8 mouse cellular contexts compared by ENCODE assay signal in genomic region chr19:56776719-56777382, GRCm38 (mm10). TPM values are rescaled to one million over a fixed set of nuclear protein-coding genes. Genes with fewer than 3 reads are reported as not detected.
DNase-seq lines count a peak whose midpoint lies in the region; ATAC-seq lines count a peak whose summit lies in the region.

No protein-coding gene starts in this region.

- no peak overlapping the region for H3K4me3 ChIP-seq in hindbrain, embryonic 10.5 days
- H3K4me3 ChIP-seq in hindbrain, embryonic 12.5 days, result no peak overlapping the region
- H3K4me3 ChIP-seq in embryonic facial prominence, embryonic 15.5 days (replicated peaks), result 0 out of 2 replicates have a peak overlapping the region, but pooled peaks have one; percentile 12
- H3K4me3 ChIP-seq in stomach, embryonic 16.5 days (replicated peaks; ENCODE audit: low read length), result no peak overlapping the region

- peaks cover 30% of the 10 kb centered on the region for H3K4me1 ChIP-seq in hindbrain, embryonic 10.5 days (replicated peaks)
- H3K4me1 ChIP-seq in hindbrain, embryonic 12.5 days, result peaks cover 19% of the 10 kb centered on the region
- H3K4me1 ChIP-seq in embryonic facial prominence, embryonic 15.5 days, result peaks cover 28% of the 10 kb centered on the region
- H3K4me1 ChIP-seq in stomach, embryonic 16.5 days (ENCODE audit: control insufficient read depth, insufficient read depth, low read length), result no peaks in the 10 kb centered on the region; the same call in 1 of the 2 replicates

- H3K9me3 ChIP-seq in hindbrain, embryonic 10.5 days, result no peaks in the 10 kb centered on the region
- H3K9me3 ChIP-seq in hindbrain, embryonic 12.5 days (replicated peaks), result no peaks in the 10 kb centered on the region
- H3K9me3 ChIP-seq in embryonic facial prominence, embryonic 15.5 days (replicated peaks), result no peaks in the 10 kb centered on the region
- H3K9me3 ChIP-seq in stomach, embryonic 16.5 days (replicated peaks; ENCODE audit: control insufficient read depth, low read length), result no peaks in the 10 kb centered on the region

- no peak overlapping the region for H3K9ac ChIP-seq in hindbrain, embryonic 12.5 days
- H3K9ac ChIP-seq in embryonic facial prominence, embryonic 15.5 days, result no peak overlapping the region
- H3K9ac ChIP-seq in stomach, embryonic 16.5 days (ENCODE audit: low read length), result no peak overlapping the region; the same call in 1 of the 2 replicates

- peak; percentile 41 for DNase-seq in hindbrain, embryonic 10.5 days (ENCODE audit: low spot score)
- peak; percentile 69 to 71 for DNase-seq in heart, postnatal 10 days
- peak; percentile 55 for DNase-seq in layer of hippocampus, adult 9-11 months
- DNase-seq in mesoderm, embryonic 11.5 days (ENCODE audit: low read depth, low spot score), result peak; percentile 50

- peaks cover 44% of the 10 kb centered on the region for H3K27me3 ChIP-seq in hindbrain, embryonic 10.5 days (ENCODE audit: insufficient read depth, poor library complexity, severe bottlenecking)
- peaks cover 28% of the 10 kb centered on the region for H3K27me3 ChIP-seq in hindbrain, embryonic 12.5 days
- H3K27me3 ChIP-seq in embryonic facial prominence, embryonic 15.5 days, result peaks cover 11% of the 10 kb centered on the region; the same call in 1 of the 2 replicates
- H3K27me3 ChIP-seq in stomach, embryonic 16.5 days (ENCODE audit: control insufficient read depth, insufficient read depth, low read length), result peaks cover 5% of the 10 kb centered on the region; the same call in 1 of the 2 replicates

- no peak; the same call in 1 of the 2 replicates for ATAC-seq in hindbrain, embryonic 12.5 days (ENCODE audit: low FRiP score)
- peak; percentile 39 for ATAC-seq in activated CD4-positive, CD25-positive, alpha-beta regulatory T cell, adult 4 months
- no peak for ATAC-seq in embryonic facial prominence, embryonic 15.5 days (ENCODE audit: insufficient number of reproducible peaks, low FRiP score, low TSS enrichment, low read depth)
- peak; percentile 52; the same call in 1 of the 2 replicates for ATAC-seq in stomach, embryonic 16.5 days (ENCODE audit: insufficient read depth, low FRiP score)

- H3K36me3 ChIP-seq in hindbrain, embryonic 10.5 days, result no peaks in the 10 kb centered on the region
- no peaks in the 10 kb centered on the region for H3K36me3 ChIP-seq in hindbrain, embryonic 12.5 days
- H3K36me3 ChIP-seq in embryonic facial prominence, embryonic 15.5 days, result no peaks in the 10 kb centered on the region
- H3K36me3 ChIP-seq in stomach, embryonic 16.5 days (ENCODE audit: control insufficient read depth, insufficient read depth, low read length), result no peaks in the 10 kb centered on the region

- no peak overlapping the region for H3K4me2 ChIP-seq in hindbrain, embryonic 12.5 days (replicated peaks)
- peak overlapping the region; percentile 24 for H3K4me2 ChIP-seq in embryonic facial prominence, embryonic 15.5 days (replicated peaks)
- peak overlapping the region; percentile 50 for H3K4me2 ChIP-seq in stomach, embryonic 16.5 days (ENCODE audit: low read depth, low read length)

- intact Hi-C loops in heart, postnatal 10 days (cut with DNase I), result loop anchor here (1.0 to 5.0 kb wide), 4 partner anchors 50 to 355 kb away; no protein-coding TSS in a partner anchor

- H3K27ac ChIP-seq in hindbrain, embryonic 10.5 days, result no peak overlapping the region
- H3K27ac ChIP-seq in hindbrain, embryonic 12.5 days, result no peak overlapping the region
- no peak overlapping the region for H3K27ac ChIP-seq in embryonic facial prominence, embryonic 15.5 days (replicated peaks)
- no peak overlapping the region for H3K27ac ChIP-seq in stomach, embryonic 16.5 days (ENCODE audit: low read length)

- WGBS in hindbrain, embryonic 10.5 days, result 49% methylated on average over 16 of the region's 16 CpGs
- WGBS in hindbrain, embryonic 12.5 days, result 43% methylated on average over 16 of the region's 16 CpGs
- WGBS in embryonic facial prominence, embryonic 15.5 days, result 25% methylated on average over 16 of the region's 16 CpGs
- 17% methylated on average over 16 of the region's 16 CpGs for WGBS in stomach, embryonic 16.5 days

RNA-seq across cellular contexts. Expression of gene Ccdc186, which starts 45.1 kb away (rescaled TPM):
- polyA plus RNA-seq in hindbrain, embryonic 10.5 days (2016; fragmentation: Nextera tagmentation; extraction: Ambion mirVana), result 13.0 and 17.2 TPM in 2 replicates
- polyA plus RNA-seq in hindbrain, embryonic 12.5 days (2016; fragmentation: Nextera tagmentation; extraction: Ambion mirVana), result 30.2 and 34.0 TPM in 2 replicates
- polyA plus RNA-seq in activated CD4-positive, CD25-positive, alpha-beta regulatory T cell, adult 4 months (2017; shearing (Covaris generic)), result 10 to 100 TPM in 1 of 2 experiments, 1 to 10 TPM in 1; 9.0 to 10.4 TPM
- polyA plus RNA-seq in embryonic facial prominence, embryonic 15.5 days (2015; fragmentation: Nextera tagmentation; extraction: Ambion mirVana), result 21.4 and 25.5 TPM in 2 replicates
- 10 to 100 TPM; 22.2 to 29.6 TPM for total RNA-seq in heart, postnatal 10 days (2021)
- 19.3 and 20.3 TPM in 2 replicates for polyA plus RNA-seq in stomach, embryonic 16.5 days (2015; fragmentation: Nextera tagmentation; extraction: Ambion mirVana)

RNA-seq across cellular contexts. Expression of gene Tdrd1, which starts 49.2 kb away (rescaled TPM):
- 0.52 and 0.75 TPM in 2 replicates for polyA plus RNA-seq in hindbrain, embryonic 10.5 days (2016; fragmentation: Nextera tagmentation; extraction: Ambion mirVana)
- 1.0 and 1.5 TPM in 2 replicates for polyA plus RNA-seq in hindbrain, embryonic 12.5 days (2016; fragmentation: Nextera tagmentation; extraction: Ambion mirVana)
- polyA plus RNA-seq in activated CD4-positive, CD25-positive, alpha-beta regulatory T cell, adult 4 months (2017; shearing (Covaris generic)), result not detected
- polyA plus RNA-seq in embryonic facial prominence, embryonic 15.5 days (2015; fragmentation: Nextera tagmentation; extraction: Ambion mirVana), result 2.4 and 2.7 TPM in 2 replicates
- total RNA-seq in heart, postnatal 10 days (2021), result under 1 TPM; 0.07 to 0.10 TPM
- 3.0 and 3.1 TPM in 2 replicates for polyA plus RNA-seq in stomach, embryonic 16.5 days (2015; fragmentation: Nextera tagmentation; extraction: Ambion mirVana)

RNA-seq across cellular contexts. Expression of gene Adrb1, which starts 54.9 kb away (rescaled TPM):
- polyA plus RNA-seq in hindbrain, embryonic 10.5 days (2016; fragmentation: Nextera tagmentation; extraction: Ambion mirVana), result 0.09 and 0.21 TPM in 2 replicates
- polyA plus RNA-seq in hindbrain, embryonic 12.5 days (2016; fragmentation: Nextera tagmentation; extraction: Ambion mirVana), result 0.21 and 0.35 TPM in 2 replicates
- not detected for polyA plus RNA-seq in activated CD4-positive, CD25-positive, alpha-beta regulatory T cell, adult 4 months (2017; shearing (Covaris generic))
- 1.3 and 1.7 TPM in 2 replicates for polyA plus RNA-seq in embryonic facial prominence, embryonic 15.5 days (2015; fragmentation: Nextera tagmentation; extraction: Ambion mirVana)
- 10 to 100 TPM; 22.7 to 30.3 TPM for total RNA-seq in heart, postnatal 10 days (2021)
- polyA plus RNA-seq in stomach, embryonic 16.5 days (2015; fragmentation: Nextera tagmentation; extraction: Ambion mirVana), result 0.34 and 0.44 TPM in 2 replicates

Comparison
In these comparisons a context has a peak if more than half of its experiments do, and no peak if none do; other contexts are left out.
1. ATAC-seq: peak in activated CD4-positive, CD25-positive, alpha-beta regulatory T cell, adult 4 months (single experiment) and stomach, embryonic 16.5 days (single experiment); none in hindbrain, embryonic 12.5 days (single experiment) and embryonic facial prominence, embryonic 15.5 days (single experiment).
2. Peak in every context shown above with its lines, with median percentiles within 50 percentile points of each other: DNase-seq.